Mouse (Mus musculus): ENCODE measurements around the gene Daam2.

DNA sequence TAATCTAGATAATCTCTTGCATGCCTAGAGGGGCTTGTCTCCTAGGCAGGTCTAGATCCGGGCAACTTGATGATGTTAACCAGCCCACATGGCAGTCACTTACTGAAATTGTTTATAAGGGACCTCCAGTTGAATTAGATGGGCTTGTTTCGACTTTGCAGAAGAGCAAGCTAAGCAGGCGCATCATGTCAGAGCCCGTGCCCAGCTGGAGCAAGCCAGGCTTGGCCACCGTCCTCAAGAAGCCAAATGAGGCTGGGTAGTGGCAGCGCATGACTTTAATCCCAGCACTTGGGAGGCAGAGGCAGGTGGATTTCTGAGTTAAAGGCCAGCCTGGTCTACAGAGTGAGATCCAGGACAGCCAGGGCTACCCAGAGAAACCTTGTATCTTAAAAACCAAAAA lies 133.0 kb downstream of the Daam2 start:
- TF ChIP-seq MYOG (IDR thresholded peaks at IDR 0.05; ENCODE audit: control insufficient read depth, extremely low read depth, insufficient read length) (no peak), CTCF (IDR thresholded peaks at IDR 0.05; ENCODE audit: control insufficient read depth, insufficient read depth, insufficient read length) (no peak), CEBPB (IDR thresholded peaks at IDR 0.05; ENCODE audit: low read depth) (no peak), USF1 (IDR thresholded peaks at IDR 0.05; ENCODE audit: low read depth) (no peak), FOSL1 (IDR thresholded peaks at IDR 0.05; ENCODE audit: insufficient read depth, low read length, poor library complexity, severe bottlenecking) (no peak), MAX (IDR thresholded peaks at IDR 0.05) (no peak), MYOD1 (IDR thresholded peaks at IDR 0.05; ENCODE audit: control insufficient read depth, insufficient read length, low read depth) (no peak)

Data from C2C12 (cell line).